Comparison of ENCODE assay signal across 13 mouse cellular contexts in the genomic region with DNA sequence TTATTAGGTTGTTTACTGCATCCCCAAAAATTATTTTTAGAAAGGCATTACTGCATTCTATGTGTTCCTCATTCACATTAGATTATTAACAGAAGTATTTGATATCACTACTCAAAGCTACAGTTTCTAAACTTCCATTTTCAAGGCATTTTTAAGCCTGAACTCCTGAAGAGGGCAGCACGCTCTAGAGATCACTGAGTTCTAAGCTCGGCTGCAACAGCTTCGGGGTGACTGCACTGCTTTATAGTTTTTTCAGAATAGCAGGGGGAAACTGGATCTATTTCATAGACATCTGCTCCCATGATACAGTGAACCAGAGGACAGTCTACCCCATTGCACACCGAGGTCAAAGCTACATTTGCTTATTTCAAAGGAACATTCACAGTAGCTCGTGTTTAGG. TPM values are rescaled to one million over a fixed set of nuclear protein-coding genes. Genes with fewer than 3 reads are reported as not detected.
DNase-seq lines count a peak whose midpoint lies in the region; ATAC-seq and TF ChIP-seq lines count a peak whose summit lies in the region.
"Had no signal": no experiment of that assay in that cellular context is flagged by ENCODE, and none has a peak within 500 bp of the region (broad histone marks: within the 10 kb centered on the region; RNA-seq: fewer than 3 reads in every experiment).

No protein-coding gene starts in this region.

- no peaks in the 10 kb centered on the region for H3K9me3 ChIP-seq in embryonic facial prominence, embryonic 14.5 days (ENCODE audit: control insufficient read depth, low read length)
- no peaks in the 10 kb centered on the region for H3K9me3 ChIP-seq in embryonic facial prominence, embryonic 10.5 days
- H3K9me3 ChIP-seq in kidney, embryonic 15.5 days (replicated peaks), result no peaks in the 10 kb centered on the region
- no peaks in the 10 kb centered on the region for H3K9me3 ChIP-seq in lung, embryonic 16.5 days (ENCODE audit: control insufficient read depth, low read length)
- H3K9me3 ChIP-seq: midbrain, embryonic 12.5 days had no signal

- no peak for TF ChIP-seq CTCF in lung, adult 2 months (IDR thresholded peaks at IDR 0.05; ENCODE audit: insufficient read depth, low read length)
- peak; percentile 14; the same call in 1 of the 2 replicates for TF ChIP-seq CTCF in brain, embryonic 14.5 days (IDR thresholded peaks at IDR 0.05; ENCODE audit: borderline replicate concordance, extremely low read depth, insufficient read depth, insufficient read length)

- no peaks in the 10 kb centered on the region for H3K27me3 ChIP-seq in embryonic facial prominence, embryonic 14.5 days (replicated peaks; ENCODE audit: control insufficient read depth, insufficient read depth, low read length)
- no peaks in the 10 kb centered on the region for H3K27me3 ChIP-seq in embryonic facial prominence, embryonic 10.5 days (replicated peaks; ENCODE audit: low read depth, poor library complexity, severe bottlenecking)
- H3K27me3 ChIP-seq in kidney, embryonic 15.5 days, result no peaks in the 10 kb centered on the region
- H3K27me3 ChIP-seq in lung, embryonic 16.5 days (ENCODE audit: control insufficient read depth, insufficient read depth, low read depth, low read length), result no peaks in the 10 kb centered on the region
- H3K27me3 ChIP-seq: midbrain, embryonic 12.5 days had no signal

- no peak for ATAC-seq in embryonic facial prominence, embryonic 14.5 days (ENCODE audit: low read depth)
- no peak for ATAC-seq in kidney, embryonic 15.5 days (replicated peaks; ENCODE audit: low FRiP score)
- 0 out of 2 replicates have a peak, but pooled peaks have one; percentile 41 for ATAC-seq in lung, embryonic 16.5 days (ENCODE audit: low read depth)

- no peak for TF ChIP-seq POLR2A in lung, adult 2 months (IDR thresholded peaks at IDR 0.05; ENCODE audit: borderline replicate concordance, extremely low read depth, low read depth, low read length)
- TF ChIP-seq POLR2A in brain, embryonic 14.5 days (IDR thresholded peaks at IDR 0.05; ENCODE audit: borderline replicate concordance, extremely low read depth, insufficient read depth, insufficient read length, poor library complexity, severe bottlenecking), result no peak

- no peak overlapping the region for H3K4me2 ChIP-seq in embryonic facial prominence, embryonic 14.5 days (ENCODE audit: low read depth, low read length)
- H3K4me2 ChIP-seq in kidney, embryonic 15.5 days, result no peak overlapping the region
- H3K4me2 ChIP-seq in lung, embryonic 16.5 days (ENCODE audit: low read depth, low read length), result no peak overlapping the region
- H3K4me2 ChIP-seq: midbrain, embryonic 12.5 days had no signal

- H3K36me3 ChIP-seq in embryonic facial prominence, embryonic 14.5 days (ENCODE audit: control insufficient read depth, insufficient read depth, low read length), result no peaks in the 10 kb centered on the region
- H3K36me3 ChIP-seq in embryonic facial prominence, embryonic 10.5 days (replicated peaks), result no peaks in the 10 kb centered on the region
- H3K36me3 ChIP-seq in kidney, embryonic 15.5 days, result no peaks in the 10 kb centered on the region
- no peaks in the 10 kb centered on the region for H3K36me3 ChIP-seq in lung, embryonic 16.5 days (ENCODE audit: control insufficient read depth, insufficient read depth, low read length)
- H3K36me3 ChIP-seq: midbrain, embryonic 12.5 days had no signal

- WGBS in embryonic facial prominence, embryonic 14.5 days, result 58% methylated on average over 5 of the region's 5 CpGs
- WGBS in embryonic facial prominence, embryonic 10.5 days, result 75% methylated on average over 5 of the region's 5 CpGs
- 64% methylated on average over 5 of the region's 5 CpGs for WGBS in kidney, embryonic 15.5 days
- WGBS in lung, embryonic 16.5 days, result 35% methylated on average over 5 of the region's 5 CpGs
- 51% methylated on average over 5 of the region's 5 CpGs for WGBS in lung, adult 2 months

- no peak overlapping the region for H3K4me3 ChIP-seq in embryonic facial prominence, embryonic 14.5 days (ENCODE audit: low read depth, low read length)
- H3K4me3 ChIP-seq in embryonic facial prominence, embryonic 10.5 days, result no peak overlapping the region
- no peak overlapping the region for H3K4me3 ChIP-seq in kidney, embryonic 15.5 days (replicated peaks)
- H3K4me3 ChIP-seq in lung, embryonic 16.5 days (ENCODE audit: low read length), result no peak overlapping the region
- no peak overlapping the region for H3K4me3 ChIP-seq in lung, adult 2 months (replicated peaks; ENCODE audit: extremely low read depth, low read depth, low read length)
- H3K4me3 ChIP-seq: midbrain, embryonic 12.5 days had no signal

- H3K27ac ChIP-seq in embryonic facial prominence, embryonic 14.5 days (replicated peaks; ENCODE audit: low read depth, low read length), result no peak overlapping the region
- no peak overlapping the region for H3K27ac ChIP-seq in embryonic facial prominence, embryonic 10.5 days (replicated peaks)
- H3K27ac ChIP-seq in kidney, embryonic 15.5 days, result no peak overlapping the region
- H3K27ac ChIP-seq in lung, embryonic 16.5 days (ENCODE audit: low read length), result no peak overlapping the region
- H3K27ac ChIP-seq: midbrain, embryonic 12.5 days had no signal

- H3K9ac ChIP-seq in embryonic facial prominence, embryonic 14.5 days (ENCODE audit: low read depth, low read length), result no peak overlapping the region
- no peak overlapping the region for H3K9ac ChIP-seq in kidney, embryonic 15.5 days
- H3K9ac ChIP-seq in lung, embryonic 16.5 days (ENCODE audit: low read length), result no peak overlapping the region
- H3K9ac ChIP-seq: midbrain, embryonic 12.5 days had no signal

- no peaks in the 10 kb centered on the region for H3K4me1 ChIP-seq in embryonic facial prominence, embryonic 14.5 days (ENCODE audit: control insufficient read depth, insufficient read depth, low read length)
- H3K4me1 ChIP-seq in embryonic facial prominence, embryonic 10.5 days, result peaks cover 8% of the 10 kb centered on the region; the same call in 1 of the 2 replicates
- H3K4me1 ChIP-seq in kidney, embryonic 15.5 days, result 0 out of 2 replicates have a peak, but pooled peaks cover 3% of the 10 kb centered on the region
- peaks cover 3% of the 10 kb centered on the region; the same call in 1 of the 2 replicates for H3K4me1 ChIP-seq in lung, embryonic 16.5 days (replicated peaks; ENCODE audit: control insufficient read depth, insufficient read depth, low read length)
- H3K4me1 ChIP-seq in lung, adult 2 months (ENCODE audit: control insufficient read depth, insufficient read depth, low read length), result no peaks in the 10 kb centered on the region
- H3K4me1 ChIP-seq: midbrain, embryonic 12.5 days had no signal

- DNase-seq in embryonic facial prominence, embryonic 14.5 days (ENCODE audit: low spot score), result peak; percentile 43
- DNase-seq in embryonic facial prominence, embryonic 10.5 days (ENCODE audit: low spot score), result no peak
- DNase-seq in kidney, adult 9 months, result peak; percentile 38
- no peak for DNase-seq in lung, adult 2 months
- peak; percentile 57 for DNase-seq in brain, embryonic 14.5 days (ENCODE audit: low read depth)
- DNase-seq in ovary, adult 18-20 months (ENCODE audit: low spot score), result no peak
- DNase-seq: gastrocnemius, postnatal 10 days; heart, postnatal 36 days; kidney, postnatal 10 days; thymus, postnatal 36 days had no signal

RNA-seq across cellular contexts. Expression of a gene that starts 29.6 kb away (rescaled TPM):
- 80.2 and 91.6 TPM in 2 replicates for polyA plus RNA-seq in embryonic facial prominence, embryonic 14.5 days (2014; fragmentation: Nextera tagmentation; extraction: Ambion mirVana)
- 74.0 and 77.6 TPM in 2 replicates for polyA plus RNA-seq in embryonic facial prominence, embryonic 10.5 days (2016; fragmentation: Nextera tagmentation; extraction: Ambion mirVana)
- 62.1 and 64.6 TPM in 2 replicates for polyA plus RNA-seq in kidney, embryonic 15.5 days (2015; fragmentation: Nextera tagmentation; extraction: Ambion mirVana)
- polyA plus RNA-seq in lung, embryonic 16.5 days (2015; fragmentation: Nextera tagmentation; extraction: Ambion mirVana), result 46.3 and 51.1 TPM in 2 replicates
- 92.7 and 94.3 TPM in 2 replicates for polyA plus RNA-seq in lung, adult 2 months (2012; rRNA removed)
- 237 and 262 TPM in 2 replicates for polyA plus RNA-seq in brain, embryonic 14.5 days (2012; rRNA removed)

Comparison
In these comparisons a context has a peak if more than half of its experiments do, and no peak if none do; other contexts are left out.
1. DNase-seq: peak in embryonic facial prominence, embryonic 14.5 days (single experiment), kidney, adult 9 months (single experiment) and brain, embryonic 14.5 days (single experiment); none in embryonic facial prominence, embryonic 10.5 days (single experiment), lung, adult 2 months (single experiment) and ovary, adult 18-20 months (single experiment).